Mouse (Mus musculus): ENCODE measurements around the gene Hus1. TPM values are rescaled to one million over a fixed set of nuclear protein-coding genes. Genes with fewer than 3 reads are reported as not detected.

Hus1 gene
- 39.1 and 59.9 TPM in 2 replicates for total RNA-seq (2014; fragmentation: Nextera tagmentation)
- total RNA-seq (2017): 26.4 and 27.5 TPM in 2 replicates
- 6.9 and 10.2 TPM in 2 replicates for polyA plus RNA-seq (2012)

GRCm38 (mm10) chr11:9010853-9011339, at the start of gene Hus1:
Hus1 (minus strand) TSS chr11:9011191.
- Histone ChIP-seq H3K9me3 (replicated peaks) (no peaks in the 10 kb centered on the region), H3K27me3 (ENCODE audit: insufficient read depth, low read length) (peaks cover 2% of the 10 kb centered on the region; the same call in 1 of the 2 replicates), H3K36me3 (replicated peaks) (peaks cover 30% of the 10 kb centered on the region), H3K4me3 (ENCODE audit: low read depth, low read length) (peak within 1 kb of the TSS; percentile 96), H3K4me1 (ENCODE audit: insufficient read depth, low read depth, low read length) (peaks cover 25% of the 10 kb centered on the region)
- TF ChIP-seq GATA1 (IDR thresholded peaks at IDR 0.05; ENCODE audit: borderline replicate concordance, low read length) (no peak), TAL1 (conservative IDR thresholded peaks at IDR 0.05; ENCODE audit: low read depth, low read length) (no peak), GATA2 (IDR thresholded peaks at IDR 0.05; ENCODE audit: borderline replicate concordance, low read depth, low read length) (no peak), POLR2AphosphoS5 (IDR thresholded peaks at IDR 0.05; ENCODE audit: insufficient replicate concordance, low read depth, low read length) (no peak), CTCF (IDR thresholded peaks at IDR 0.05; ENCODE audit: low read depth, low read length) (no peak)
- ATAC-seq (ENCODE audit: extremely low read depth, insufficient number of reproducible peaks, low FRiP score, poor library complexity, severe bottlenecking) (peak; percentile 91), DNase-seq (ENCODE audit: low spot score) (peak; percentile 74)

GRCm38 (mm10) chr11:9060484-9060883, 49.5 kb upstream of the Hus1 start:
- H3K27me3 ChIP-seq (ENCODE audit: insufficient read depth, low read length): peaks cover 11% of the 10 kb centered on the region
- no peaks in the 10 kb centered on the region for H3K9me3 ChIP-seq (replicated peaks)
- no peak overlapping the region for H3K4me3 ChIP-seq (ENCODE audit: low read depth, low read length)
- ATAC-seq (ENCODE audit: extremely low read depth, insufficient number of reproducible peaks, low FRiP score, poor library complexity, severe bottlenecking) (peak; percentile 58), DNase-seq (ENCODE audit: low spot score) (peak; percentile 6)
- H3K36me3 ChIP-seq (replicated peaks): no peaks in the 10 kb centered on the region
- H3K4me1 ChIP-seq (ENCODE audit: insufficient read depth, low read depth, low read length): peaks cover 45% of the 10 kb centered on the region
- no peak for TF ChIP-seq POLR2AphosphoS5 (IDR thresholded peaks at IDR 0.05; ENCODE audit: insufficient replicate concordance, low read depth, low read length)
- no peak for TF ChIP-seq GATA1 (IDR thresholded peaks at IDR 0.05; ENCODE audit: borderline replicate concordance, low read length)
- TF ChIP-seq GATA2 (IDR thresholded peaks at IDR 0.05; ENCODE audit: borderline replicate concordance, low read depth, low read length): no peak
- no peak for TF ChIP-seq TAL1 (conservative IDR thresholded peaks at IDR 0.05; ENCODE audit: low read depth, low read length)
- TF ChIP-seq CTCF (IDR thresholded peaks at IDR 0.05; ENCODE audit: low read depth, low read length): no peak

- H3K9me3 ChIP-seq (replicated peaks): no peaks in the 10 kb centered on the region
- peak; percentile 12 for DNase-seq (ENCODE audit: low spot score)
- ATAC-seq (ENCODE audit: extremely low read depth, insufficient number of reproducible peaks, low FRiP score, poor library complexity, severe bottlenecking): no peak; the same call in 1 of the 2 replicates
- H3K4me3 ChIP-seq (ENCODE audit: low read depth, low read length): peak overlapping the region; percentile 14; the same call in 1 of the 2 replicates
- H3K4me1 ChIP-seq (ENCODE audit: insufficient read depth, low read depth, low read length): peaks cover 43% of the 10 kb centered on the region
- TF ChIP-seq POLR2AphosphoS5 (IDR thresholded peaks at IDR 0.05; ENCODE audit: insufficient replicate concordance, low read depth, low read length) (no peak), CTCF (IDR thresholded peaks at IDR 0.05; ENCODE audit: low read depth, low read length) (no peak)
- H3K27me3 ChIP-seq (ENCODE audit: insufficient read depth, low read length): peaks cover 7% of the 10 kb centered on the region
- H3K36me3 ChIP-seq (replicated peaks): no peaks in the 10 kb centered on the region
Measured at GRCm38 (mm10) chr11:9060029-9060428, 49.0 kb upstream of the Hus1 start.

- 0 out of 2 replicates have a peak, but pooled peaks cover 6% of the 10 kb centered on the region for H3K27me3 ChIP-seq (ENCODE audit: insufficient read depth, low read length)
- H3K4me1 ChIP-seq (ENCODE audit: insufficient read depth, low read depth, low read length): peaks cover 43% of the 10 kb centered on the region
- no peak for DNase-seq (ENCODE audit: low spot score)
- H3K9me3 ChIP-seq (replicated peaks): no peaks in the 10 kb centered on the region
- H3K36me3 ChIP-seq (replicated peaks): no peaks in the 10 kb centered on the region
- ATAC-seq (ENCODE audit: extremely low read depth, insufficient number of reproducible peaks, low FRiP score, poor library complexity, severe bottlenecking): no peak
- no peak for TF ChIP-seq GATA1 (IDR thresholded peaks at IDR 0.05; ENCODE audit: borderline replicate concordance, low read length)
- no peak for TF ChIP-seq TAL1 (conservative IDR thresholded peaks at IDR 0.05; ENCODE audit: low read depth, low read length)
- TF ChIP-seq GATA2 (IDR thresholded peaks at IDR 0.05; ENCODE audit: borderline replicate concordance, low read depth, low read length): no peak
- no peak for TF ChIP-seq POLR2AphosphoS5 (IDR thresholded peaks at IDR 0.05; ENCODE audit: insufficient replicate concordance, low read depth, low read length)
- no peak for TF ChIP-seq CTCF (IDR thresholded peaks at IDR 0.05; ENCODE audit: low read depth, low read length)
- H3K4me3 ChIP-seq (ENCODE audit: low read depth, low read length): no peak overlapping the region
Measured at GRCm38 (mm10) chr11:9057711-9058110, 46.7 kb upstream of the Hus1 start.

GRCm38 (mm10) chr11:9056937-9057336, 45.9 kb upstream of the Hus1 start:
- ATAC-seq (ENCODE audit: extremely low read depth, insufficient number of reproducible peaks, low FRiP score, poor library complexity, severe bottlenecking) (peak; percentile 73), DNase-seq (ENCODE audit: low spot score) (peak; percentile 21)
- TF ChIP-seq GATA2 (IDR thresholded peaks at IDR 0.05; ENCODE audit: borderline replicate concordance, low read depth, low read length) (no peak), CTCF (IDR thresholded peaks at IDR 0.05; ENCODE audit: low read depth, low read length) (no peak), GATA1 (IDR thresholded peaks at IDR 0.05; ENCODE audit: borderline replicate concordance, low read length) (no peak), POLR2AphosphoS5 (IDR thresholded peaks at IDR 0.05; ENCODE audit: insufficient replicate concordance, low read depth, low read length) (no peak), TAL1 (conservative IDR thresholded peaks at IDR 0.05; ENCODE audit: low read depth, low read length) (no peak)
- Histone ChIP-seq H3K4me1 (ENCODE audit: insufficient read depth, low read depth, low read length) (peaks cover 43% of the 10 kb centered on the region), H3K27me3 (ENCODE audit: insufficient read depth, low read length) (0 out of 2 replicates have a peak, but pooled peaks cover 6% of the 10 kb centered on the region), H3K9me3 (replicated peaks) (no peaks in the 10 kb centered on the region), H3K4me3 (ENCODE audit: low read depth, low read length) (no peak overlapping the region), H3K36me3 (replicated peaks) (no peaks in the 10 kb centered on the region)

- Histone ChIP-seq H3K4me3 (ENCODE audit: low read depth, low read length) (no peak overlapping the region), H3K27me3 (ENCODE audit: insufficient read depth, low read length) (peaks cover 17% of the 10 kb centered on the region), H3K9me3 (replicated peaks) (no peaks in the 10 kb centered on the region), H3K36me3 (replicated peaks) (no peaks in the 10 kb centered on the region), H3K4me1 (ENCODE audit: insufficient read depth, low read depth, low read length) (peaks cover 26% of the 10 kb centered on the region)
- no peak for TF ChIP-seq TAL1 (conservative IDR thresholded peaks at IDR 0.05; ENCODE audit: low read depth, low read length)
- TF ChIP-seq GATA2 (IDR thresholded peaks at IDR 0.05; ENCODE audit: borderline replicate concordance, low read depth, low read length): no peak
- TF ChIP-seq GATA1 (IDR thresholded peaks at IDR 0.05; ENCODE audit: borderline replicate concordance, low read length): no peak
- ATAC-seq (ENCODE audit: extremely low read depth, insufficient number of reproducible peaks, low FRiP score, poor library complexity, severe bottlenecking) (no peak), DNase-seq (ENCODE audit: low spot score) (no peak)
Measured at GRCm38 (mm10) chr11:9051895-9052294, 40.9 kb upstream of the Hus1 start.

Data from G1E (cell line).